Mouse (Mus musculus) yolk sac, embryonic 10.5 days (tissue): Measurements from ENCODE around the gene P4ha3.
A peak's percentile ranks its signal among the peaks of the same experiment; 100 is the strongest.
"Not testable (repeated sequence)": the region's sequence is repeated elsewhere in the genome, so short reads cannot be mapped to it uniquely, and the experiment has no call there.

Source experiments
- DNase-seq: peaks from one replicate; pipeline ENCODE4 v3.0.0-alpha.2; 2017; ENCODE audit warnings: low spot score

The P4ha3 gene

GRCm38 (mm10) chr7:100285383-100285782, at the start of gene P4ha3:
P4ha3 (plus strand) TSS chr7:100285520.
- no peak for DNase-seq

GRCm38 (mm10) chr7:100238271-100238670, 47.0 kb upstream of the P4ha3 start:
- DNase-seq: no peak

DNA sequence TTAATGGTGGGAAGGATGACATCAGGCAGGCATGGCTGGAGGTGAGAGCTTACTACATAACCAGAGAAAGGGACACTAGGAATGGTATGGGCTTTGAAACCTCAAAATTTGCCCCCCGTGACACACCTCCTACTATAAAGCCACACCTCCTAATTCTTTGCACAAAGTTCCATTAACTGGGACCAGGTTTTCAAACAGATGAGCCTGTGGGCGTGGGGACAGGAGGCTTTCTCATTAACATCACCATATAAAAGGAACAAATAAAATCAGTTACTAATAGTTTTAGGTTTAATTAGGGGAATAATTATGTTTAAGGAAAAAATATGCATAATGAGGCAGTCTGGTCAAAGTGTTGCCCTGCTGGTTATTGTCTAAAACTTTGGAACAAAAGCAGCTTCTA, 44.7 kb upstream of the P4ha3 start:
- no peak for DNase-seq

GRCm38 (mm10) chr7:100243007-100243406, 42.3 kb upstream of the P4ha3 start:
- no peak for DNase-seq

GRCm38 (mm10) chr7:100244225-100244624, 41.1 kb upstream of the P4ha3 start:
- no peak for DNase-seq

GRCm38 (mm10) chr7:100245176-100245575, 40.1 kb upstream of the P4ha3 start:
- DNase-seq: no peak

GRCm38 (mm10) chr7:100250667-100251066, 34.7 kb upstream of the P4ha3 start:
- no peak for DNase-seq

- DNase-seq: no peak
Measured at GRCm38 (mm10) chr7:100262350-100262749, 23.0 kb upstream of the P4ha3 start.

DNA sequence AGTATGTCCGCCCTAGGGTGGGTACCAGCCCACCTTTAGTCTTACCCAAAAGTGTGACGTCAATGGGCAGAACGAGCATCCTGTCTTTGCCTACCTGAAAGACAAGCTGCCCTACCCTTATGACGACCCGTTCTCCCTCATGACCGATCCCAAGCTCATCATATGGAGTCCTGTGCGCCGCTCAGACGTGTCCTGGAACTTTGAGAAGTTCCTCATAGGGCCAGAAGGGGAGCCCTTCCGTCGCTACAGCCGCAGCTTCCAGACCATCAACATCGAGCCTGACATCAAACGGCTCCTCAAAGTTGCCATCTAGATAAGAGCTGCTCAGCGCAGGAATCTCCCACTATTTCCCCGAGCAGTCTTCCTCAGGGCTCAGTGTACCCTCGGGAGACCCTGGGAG, 20.4 kb upstream of the P4ha3 start:
- not testable (repeated sequence) for DNase-seq

GRCm38 (mm10) chr7:100272369-100272768, 13.0 kb upstream of the P4ha3 start:
- DNase-seq: no peak

GRCm38 (mm10) chr7:100274507-100274906, 10.8 kb upstream of the P4ha3 start:
- DNase-seq: no peak

DNA sequence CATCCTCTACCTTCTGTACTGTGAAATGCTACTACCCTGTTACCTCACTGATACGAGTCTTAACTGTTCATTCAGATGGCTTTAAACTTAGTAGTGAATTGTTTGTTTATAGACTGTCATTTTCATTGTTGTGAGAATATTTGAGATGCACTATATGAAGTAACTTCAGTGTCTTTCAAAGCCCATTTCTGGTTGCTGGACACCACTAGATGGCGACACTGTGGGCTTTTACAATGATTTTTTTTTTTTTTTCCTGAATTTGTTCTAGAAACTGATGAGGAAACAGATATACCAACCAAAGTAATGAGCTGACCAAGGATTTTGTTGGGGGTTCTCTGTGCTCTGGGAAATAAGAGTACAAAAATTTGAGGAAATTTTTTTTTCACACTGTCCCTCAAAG, 8.9 kb upstream of the P4ha3 start:
- no peak for DNase-seq

- DNase-seq: no peak
Measured at GRCm38 (mm10) chr7:100279803-100280202, 5.5 kb upstream of the P4ha3 start.

- DNase-seq: no peak
Measured at GRCm38 (mm10) chr7:100281596-100281995, 3.7 kb upstream of the P4ha3 start.

DNA sequence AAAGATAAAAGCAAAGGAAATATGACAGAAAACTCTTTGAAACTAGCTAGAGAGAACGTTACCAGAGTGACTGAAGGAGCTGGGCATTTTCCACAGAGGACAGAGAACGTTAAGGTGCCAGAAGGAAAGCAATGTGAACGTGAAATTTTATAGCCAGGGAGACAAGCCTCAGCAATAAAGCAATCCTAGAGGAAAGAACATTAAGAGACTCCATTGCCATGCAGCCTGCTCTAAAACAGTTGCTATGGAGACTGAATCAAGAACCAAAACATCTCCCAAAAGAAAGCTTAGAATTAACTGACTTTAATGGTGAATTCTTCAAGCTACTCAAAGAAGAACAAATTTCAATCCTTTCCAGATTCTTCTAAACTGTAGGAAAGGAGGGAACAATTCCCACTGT, 2.0 kb upstream of the P4ha3 start:
- no peak for DNase-seq

DNA sequence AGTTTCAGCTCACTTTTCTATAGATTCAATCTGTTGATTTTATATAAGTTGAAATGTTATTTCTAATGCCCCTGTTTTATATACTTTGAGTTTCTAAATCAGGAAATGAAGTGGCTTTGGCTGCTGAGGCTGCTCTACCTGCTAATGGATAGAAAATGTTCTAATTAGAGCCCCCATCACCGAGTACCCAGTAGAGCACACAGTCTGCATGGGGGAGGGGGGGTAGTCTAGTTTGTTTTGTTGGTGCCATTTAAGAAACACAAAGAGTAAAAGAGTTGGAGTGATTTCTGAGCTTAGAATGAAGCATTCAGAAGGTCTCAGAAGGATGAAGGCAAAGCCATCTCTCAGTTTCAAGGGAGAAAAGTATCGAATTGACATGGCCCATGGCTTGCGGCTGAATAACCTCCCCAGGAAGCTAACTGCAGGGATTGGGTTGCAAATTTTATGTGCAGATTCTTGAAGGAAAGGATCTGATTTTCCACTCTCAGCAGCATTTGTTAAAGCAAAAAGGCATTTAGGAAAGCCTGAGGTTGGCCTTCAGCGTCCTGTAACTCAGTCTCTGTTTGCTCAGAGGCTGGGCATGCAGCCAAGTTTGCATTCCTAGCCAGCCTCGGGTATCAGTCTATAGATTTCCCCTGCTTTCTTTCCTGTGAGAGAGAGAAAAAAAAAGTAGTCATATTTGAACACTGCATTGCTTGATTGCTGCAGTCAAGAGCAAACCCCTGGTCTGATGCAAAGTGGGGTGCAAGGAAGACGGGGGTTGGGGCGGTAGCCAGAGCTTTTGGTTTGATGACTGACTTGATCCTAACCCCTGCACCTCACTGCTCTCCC, 2.6 kb downstream of the P4ha3 start:
- peak; percentile 80 for DNase-seq

- no peak for DNase-seq
Measured at GRCm38 (mm10) chr7:100288622-100289021, 3.3 kb downstream of the P4ha3 start.

DNA sequence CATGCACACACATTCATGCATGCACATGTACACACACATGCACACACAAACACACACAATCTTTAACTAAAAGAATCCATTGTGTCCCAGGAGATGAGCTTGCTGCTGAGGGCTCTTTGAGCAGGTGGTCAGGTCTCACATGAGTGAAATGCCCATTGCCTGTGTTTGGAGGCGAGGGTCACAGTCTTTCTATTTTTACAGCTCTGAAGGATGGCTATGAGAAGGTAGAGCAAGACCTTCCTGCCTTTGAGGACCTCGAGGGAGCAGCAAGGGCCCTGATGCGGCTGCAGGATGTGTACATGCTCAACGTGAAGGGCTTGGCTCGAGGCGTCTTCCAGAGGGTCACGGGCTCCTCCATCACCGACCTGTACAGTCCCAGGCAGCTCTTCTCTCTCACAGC, 8.2 kb downstream of the P4ha3 start:
- no peak for DNase-seq

DNA sequence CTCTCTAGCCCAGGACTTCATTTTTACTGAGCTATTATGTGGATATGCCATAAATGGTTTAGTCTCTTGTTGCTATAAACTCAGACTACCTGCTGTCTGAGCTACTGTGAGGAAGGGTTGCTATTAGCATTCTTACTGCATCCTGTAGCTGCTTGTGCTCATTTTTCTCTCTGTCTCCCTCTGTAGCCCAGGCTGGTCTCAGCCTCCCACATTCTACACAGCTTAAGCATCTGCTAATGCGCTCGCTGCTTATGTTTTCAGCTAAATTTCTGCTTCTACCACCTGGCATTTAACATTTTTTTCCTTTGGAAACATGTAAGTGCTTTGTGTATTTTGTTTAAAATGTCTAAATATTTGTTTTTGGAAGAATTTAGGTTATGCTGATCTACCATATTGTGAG, 10.4 kb downstream of the P4ha3 start:
- DNase-seq: no peak

DNA sequence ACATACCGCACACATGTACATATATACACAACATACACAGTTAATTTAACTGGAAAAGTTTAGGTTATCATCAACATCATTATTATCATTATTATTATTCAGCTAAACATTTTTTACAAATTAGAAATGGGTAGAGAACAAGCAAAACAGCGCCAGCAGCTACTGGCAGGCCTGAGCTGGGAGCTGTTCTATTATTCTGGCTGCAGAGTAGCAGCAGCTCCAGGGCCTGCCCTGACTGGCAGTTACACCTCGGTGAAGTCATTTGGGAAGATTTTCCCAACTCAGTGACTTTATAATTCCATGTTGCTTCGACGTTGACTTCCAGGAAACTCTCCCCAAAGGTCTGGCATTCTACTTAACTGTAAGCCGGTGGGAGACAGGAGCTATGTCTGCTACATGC, 11.4 kb downstream of the P4ha3 start:
- DNase-seq: no peak

GRCm38 (mm10) chr7:100298861-100299510, 13.7 kb downstream of the P4ha3 start:
- DNase-seq: no peak

- no peak for DNase-seq
Measured at GRCm38 (mm10) chr7:100301390-100301789, 16.1 kb downstream of the P4ha3 start.

- peak; percentile 42 for DNase-seq
Measured at GRCm38 (mm10) chr7:100302316-100302715, 17.0 kb downstream of the P4ha3 start.

DNA sequence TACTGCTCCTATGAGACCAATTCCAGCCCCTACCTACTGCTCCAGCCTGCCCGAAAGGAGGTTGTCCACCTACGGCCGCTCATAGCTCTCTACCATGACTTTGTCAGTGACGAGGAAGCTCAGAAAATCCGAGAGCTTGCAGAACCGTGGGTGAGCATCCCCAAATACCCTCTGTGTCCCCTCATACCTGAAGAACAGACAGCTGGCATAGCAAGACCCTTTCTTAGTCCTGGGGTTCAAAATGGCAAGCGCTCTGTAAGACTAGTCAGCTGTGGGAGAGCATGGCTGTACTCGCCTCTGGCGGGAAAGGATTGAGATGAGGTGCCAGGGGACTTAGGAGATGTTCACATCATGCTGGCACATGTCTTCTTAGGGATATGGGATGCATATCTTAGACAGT, 20.6 kb downstream of the P4ha3 start:
- DNase-seq: no peak
